Mouse (Mus musculus) neural tube, embryonic 15.5 days (tissue): ENCODE results near the gene Ajap1. TPM values are rescaled to one million over a fixed set of nuclear protein-coding genes. Genes with fewer than 3 reads are reported as not detected.

Experiments used
- ATAC-seq: fragments of 200-750 bp; cut with Nextera tagmentation; 2 replicates; pipeline ENCODE4 v1.8.0; 2017; ENCODE audit warnings: mild to moderate bottlenecking, moderate TSS enrichment, moderate library complexity; ENCODE audit not compliant: low FRiP score
- H3K27ac ChIP-seq: fragments of 300-500 bp; sonication (generic); replicated peaks from 2 replicates; pipeline ENCODE4 v1.5.1; 2015; ENCODE audit warnings: mild to moderate bottlenecking, inconsistent platforms
- H3K27me3 ChIP-seq: fragments of 300-500 bp; sonication (generic); replicated peaks from 2 replicates; pipeline ENCODE4 v1.6.1; 2015; ENCODE audit warnings: inconsistent platforms
- H3K36me3 ChIP-seq: fragments of 300-500 bp; sonication (generic); 2 replicates; pipeline ENCODE4 v1.6.1; 2015; ENCODE audit warnings: inconsistent platforms
- H3K4me1 ChIP-seq: fragments of 300-500 bp; sonication (generic); 2 replicates; pipeline ENCODE4 v1.6.1; 2015; ENCODE audit warnings: inconsistent platforms
- H3K4me2 ChIP-seq: fragments of 300-500 bp; sonication (generic); 2 replicates; pipeline ENCODE4 v1.6.1; 2015; ENCODE audit warnings: inconsistent platforms, mild to moderate bottlenecking, moderate library complexity
- H3K4me3 ChIP-seq: fragments of 300-500 bp; sonication (generic); replicated peaks from 2 replicates; pipeline ENCODE4 v1.5.1; 2015; ENCODE audit warnings: mild to moderate bottlenecking, inconsistent platforms
- H3K9ac ChIP-seq: fragments of 300-500 bp; sonication (generic); replicated peaks from 2 replicates; pipeline ENCODE4 v1.6.1; 2015; ENCODE audit warnings: mild to moderate bottlenecking, inconsistent platforms
- H3K9me3 ChIP-seq: fragments of 300-500 bp; sonication (generic); replicated peaks from 2 replicates; pipeline ENCODE4 v1.6.1; 2016; ENCODE audit warnings: inconsistent platforms
- WGBS: fragments of 180-500 bp; shearing (Covaris S2); methylation state at CpG from one replicate; pipeline ENCODE4 v1.1.7; 2015; ENCODE audit warnings: mixed read lengths; 5-methylcytosine and 5-hydroxymethylcytosine counted together
- polyA plus RNA-seq: library from polyadenylated mRNA; unstranded; fragments of >200 nt; fragmentation: Nextera tagmentation; extraction: Ambion mirVana; gene quantifications from 2 replicates; pipeline ENCODE4 v1.2.1, GENCODE M21; 2015

Gene Ajap1
- polyA plus RNA-seq, 1 experiment from 2014 or later = 26.5 TPM

GRCm38 (mm10) chr4:153442522-153442921 lies 40.1 kb downstream of the Ajap1 start:
- ATAC-seq = no peak
- WGBS = 49% methylated on average over 10 of the region's 10 CpGs
- Histone ChIP-seq H3K4me3 (no peak overlapping the region), H3K27me3 (no peaks in the 10 kb centered on the region), H3K27ac (no peak overlapping the region), H3K9ac (no peak overlapping the region), H3K9me3 (no peaks in the 10 kb centered on the region), H3K4me2 (no peak overlapping the region), H3K36me3 (no peaks in the 10 kb centered on the region), H3K4me1 (peaks cover 48% of the 10 kb centered on the region)

DNA sequence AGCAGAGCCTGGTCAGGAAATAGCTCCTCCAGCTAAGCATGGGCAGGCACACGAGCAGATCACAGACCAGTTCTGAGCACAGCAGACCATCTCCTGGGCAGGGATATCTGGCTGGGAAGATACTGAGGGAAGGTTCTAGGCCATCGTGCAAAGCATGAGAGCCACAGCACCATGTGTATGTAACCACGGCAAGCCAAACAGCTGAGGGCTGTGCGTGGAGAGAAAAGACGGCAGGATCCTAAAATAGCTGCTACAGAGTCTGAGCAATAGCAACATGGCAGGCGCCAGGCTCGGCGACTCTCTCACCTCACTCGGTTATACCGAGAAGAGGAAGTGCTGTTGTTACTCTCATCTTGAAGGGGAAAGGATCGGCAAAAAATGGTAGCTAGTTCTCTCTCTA lies 42.7 kb downstream of the Ajap1 start:
- no peak for ATAC-seq
- Histone ChIP-seq H3K36me3 (no peaks in the 10 kb centered on the region), H3K4me1 (peaks cover 63% of the 10 kb centered on the region), H3K27me3 (no peaks in the 10 kb centered on the region), H3K9me3 (no peaks in the 10 kb centered on the region), H3K27ac (peak overlapping the region; percentile 41), H3K4me3 (no peak overlapping the region), H3K9ac (no peak overlapping the region), H3K4me2 (no peak overlapping the region)
- 66% methylated on average over 11 of the region's 11 CpGs for WGBS

- 39% methylated on average over 12 of the region's 12 CpGs for WGBS
- no peak overlapping the region for H3K4me3 ChIP-seq
- no peak overlapping the region for H3K9ac ChIP-seq
- H3K27me3 ChIP-seq = no peaks in the 10 kb centered on the region
- H3K27ac ChIP-seq = no peak overlapping the region
- ATAC-seq = no peak
- H3K36me3 ChIP-seq = no peaks in the 10 kb centered on the region
- H3K9me3 ChIP-seq = no peaks in the 10 kb centered on the region
- H3K4me2 ChIP-seq = no peak overlapping the region
- H3K4me1 ChIP-seq = peaks cover 67% of the 10 kb centered on the region
Measured at GRCm38 (mm10) chr4:153439031-153439430, 43.6 kb downstream of the Ajap1 start.

DNA sequence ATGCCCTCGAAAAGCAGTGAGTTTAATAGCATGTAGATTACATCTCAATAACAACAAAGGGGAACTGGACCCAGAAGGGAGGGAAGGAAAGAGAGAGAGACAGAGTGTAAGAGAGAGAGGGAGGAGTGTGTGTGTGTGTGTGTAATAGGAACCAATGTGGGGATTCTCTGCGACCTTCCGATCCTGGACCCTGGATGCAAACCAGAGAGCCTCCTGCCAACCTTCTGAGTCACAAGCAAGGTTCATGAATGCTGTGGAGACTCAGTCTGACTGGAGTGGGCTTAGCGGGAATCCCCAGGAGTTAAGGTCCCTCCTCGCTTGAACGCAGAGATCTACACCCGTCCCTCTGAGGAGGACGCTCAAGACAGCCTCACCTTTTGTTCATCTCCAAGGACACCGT lies 45.4 kb downstream of the Ajap1 start:
- Histone ChIP-seq H3K9me3 (no peaks in the 10 kb centered on the region), H3K9ac (no peak overlapping the region), H3K4me3 (no peak overlapping the region), H3K4me1 (peaks cover 61% of the 10 kb centered on the region), H3K27ac (no peak overlapping the region; the same call in 1 of the 2 replicates), H3K27me3 (no peaks in the 10 kb centered on the region), H3K4me2 (no peak overlapping the region), H3K36me3 (peaks cover 3% of the 10 kb centered on the region; the same call in 1 of the 2 replicates)
- WGBS = 71% methylated on average over 9 of the region's 9 CpGs
- ATAC-seq = no peak

DNA sequence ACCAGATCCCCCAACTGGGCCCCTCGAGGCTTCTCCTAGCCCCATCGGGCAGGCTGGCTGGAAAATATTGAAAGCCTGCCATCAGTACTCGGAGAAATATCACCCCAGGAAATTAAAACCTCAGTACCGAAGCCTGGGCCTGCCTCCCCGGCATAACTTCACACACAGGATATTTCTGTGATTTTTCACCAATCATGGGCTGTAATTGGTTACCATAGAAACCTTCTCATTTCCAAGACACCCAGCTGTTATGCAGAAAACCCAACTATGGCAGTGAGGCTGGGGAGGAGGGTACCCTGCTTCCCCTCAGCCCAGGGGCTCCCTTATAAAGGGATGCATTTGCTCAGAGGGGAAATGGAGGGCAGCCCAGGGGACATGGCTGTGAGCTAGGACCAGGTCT lies 46.7 kb downstream of the Ajap1 start:
- H3K9me3 ChIP-seq = no peaks in the 10 kb centered on the region
- peak; percentile 37 for ATAC-seq
- no peak overlapping the region for H3K9ac ChIP-seq
- H3K4me3 ChIP-seq = no peak overlapping the region
- H3K27me3 ChIP-seq = no peaks in the 10 kb centered on the region
- H3K4me2 ChIP-seq = no peak overlapping the region
- peaks cover 11% of the 10 kb centered on the region; the same call in 1 of the 2 replicates for H3K36me3 ChIP-seq
- peaks cover 62% of the 10 kb centered on the region for H3K4me1 ChIP-seq
- WGBS = 35% methylated on average over 5 of the region's 5 CpGs
- H3K27ac ChIP-seq = peak overlapping the region; percentile 74

DNA sequence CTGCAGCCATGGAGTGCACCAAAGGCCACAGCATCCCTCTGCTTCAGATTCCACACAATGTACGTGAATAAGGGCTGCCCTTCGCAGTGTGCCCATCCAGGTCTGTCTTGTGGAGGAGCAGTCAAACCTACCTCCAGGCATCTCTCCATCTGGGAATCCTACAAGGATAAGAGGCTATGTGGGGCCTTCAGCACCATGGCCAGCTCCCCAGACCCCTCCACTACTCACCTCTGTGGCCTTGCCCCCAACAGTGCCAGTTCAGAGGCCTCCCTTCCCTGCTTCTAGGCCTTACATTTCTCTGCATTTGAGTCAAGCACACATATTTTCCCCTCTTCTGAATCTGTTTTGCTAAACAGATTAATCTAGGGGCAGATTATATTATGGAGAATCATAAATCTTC lies 52.6 kb downstream of the Ajap1 start:
- no peak overlapping the region for H3K9ac ChIP-seq
- no peak overlapping the region for H3K27ac ChIP-seq
- no peak overlapping the region for H3K4me2 ChIP-seq
- H3K36me3 ChIP-seq = peaks cover 25% of the 10 kb centered on the region
- WGBS = 96% methylated on average over 2 of the region's 2 CpGs
- peaks cover 47% of the 10 kb centered on the region for H3K4me1 ChIP-seq
- ATAC-seq = no peak
- H3K4me3 ChIP-seq = no peak overlapping the region
- no peaks in the 10 kb centered on the region for H3K27me3 ChIP-seq
- H3K9me3 ChIP-seq = no peaks in the 10 kb centered on the region

DNA sequence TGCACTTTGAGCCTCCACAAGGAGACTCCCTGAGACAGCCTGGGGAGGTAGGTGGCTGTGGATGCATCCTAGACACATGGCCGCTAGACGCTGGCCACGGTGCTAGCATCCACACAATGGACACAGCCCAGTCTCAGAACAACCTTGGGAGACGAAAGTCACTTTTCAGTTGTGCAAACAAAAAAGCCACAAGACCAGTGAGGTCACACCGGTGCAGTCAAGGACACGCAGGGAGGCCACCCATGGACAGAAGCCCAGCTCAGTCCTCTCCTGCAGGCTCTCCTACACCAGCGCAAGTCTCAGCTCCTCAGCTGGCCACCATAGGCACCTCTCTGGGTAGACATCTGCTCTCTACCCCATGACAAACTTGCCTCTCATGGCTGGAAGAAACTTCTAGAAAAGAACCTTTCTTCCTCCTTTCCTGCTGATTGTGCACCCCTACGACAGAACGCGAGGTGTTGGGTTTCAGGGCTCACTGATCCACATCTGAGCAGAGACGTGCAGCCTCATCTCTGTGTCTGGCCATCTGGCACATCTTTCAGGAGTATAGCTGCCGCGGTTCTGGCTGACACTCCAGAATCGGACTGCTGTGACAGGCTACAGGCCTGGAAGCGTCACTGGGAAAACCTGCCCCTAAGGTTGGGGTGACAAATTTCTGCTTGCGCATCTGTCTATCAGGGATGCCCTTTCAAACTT lies 56.5 kb downstream of the Ajap1 start:
- WGBS = 78% methylated on average over 16 of the region's 16 CpGs
- H3K36me3 ChIP-seq = peaks cover 16% of the 10 kb centered on the region
- H3K27me3 ChIP-seq = no peaks in the 10 kb centered on the region
- H3K27ac ChIP-seq = peak overlapping the region; percentile 75
- H3K4me3 ChIP-seq = no peak overlapping the region
- H3K4me2 ChIP-seq = no peak overlapping the region
- H3K9me3 ChIP-seq = no peaks in the 10 kb centered on the region
- no peak overlapping the region for H3K9ac ChIP-seq
- peaks cover 48% of the 10 kb centered on the region for H3K4me1 ChIP-seq
- ATAC-seq = no peak

- H3K4me2 ChIP-seq = no peak overlapping the region
- no peak overlapping the region for H3K4me3 ChIP-seq
- H3K36me3 ChIP-seq = no peaks in the 10 kb centered on the region
- H3K27ac ChIP-seq = no peak overlapping the region
- ATAC-seq = no peak; the same call in 1 of the 2 replicates
- no peaks in the 10 kb centered on the region for H3K9me3 ChIP-seq
- H3K27me3 ChIP-seq = no peaks in the 10 kb centered on the region
- peaks cover 61% of the 10 kb centered on the region for H3K4me1 ChIP-seq
- WGBS = 91% methylated on average over 10 of the region's 10 CpGs
- no peak overlapping the region for H3K9ac ChIP-seq
Measured at GRCm38 (mm10) chr4:153424324-153424723, 58.3 kb downstream of the Ajap1 start.

GRCm38 (mm10) chr4:153417926-153418325 lies 64.7 kb downstream of the Ajap1 start:
- H3K27me3 ChIP-seq = no peaks in the 10 kb centered on the region
- no peak overlapping the region for H3K4me3 ChIP-seq
- H3K27ac ChIP-seq = no peak overlapping the region
- WGBS = 5% methylated on average over 11 of the region's 12 CpGs
- H3K4me1 ChIP-seq = peaks cover 55% of the 10 kb centered on the region
- no peak overlapping the region for H3K9ac ChIP-seq
- no peaks in the 10 kb centered on the region for H3K9me3 ChIP-seq
- peak overlapping the region; percentile 50 for H3K4me2 ChIP-seq
- no peak for ATAC-seq
- H3K36me3 ChIP-seq = no peaks in the 10 kb centered on the region

DNA sequence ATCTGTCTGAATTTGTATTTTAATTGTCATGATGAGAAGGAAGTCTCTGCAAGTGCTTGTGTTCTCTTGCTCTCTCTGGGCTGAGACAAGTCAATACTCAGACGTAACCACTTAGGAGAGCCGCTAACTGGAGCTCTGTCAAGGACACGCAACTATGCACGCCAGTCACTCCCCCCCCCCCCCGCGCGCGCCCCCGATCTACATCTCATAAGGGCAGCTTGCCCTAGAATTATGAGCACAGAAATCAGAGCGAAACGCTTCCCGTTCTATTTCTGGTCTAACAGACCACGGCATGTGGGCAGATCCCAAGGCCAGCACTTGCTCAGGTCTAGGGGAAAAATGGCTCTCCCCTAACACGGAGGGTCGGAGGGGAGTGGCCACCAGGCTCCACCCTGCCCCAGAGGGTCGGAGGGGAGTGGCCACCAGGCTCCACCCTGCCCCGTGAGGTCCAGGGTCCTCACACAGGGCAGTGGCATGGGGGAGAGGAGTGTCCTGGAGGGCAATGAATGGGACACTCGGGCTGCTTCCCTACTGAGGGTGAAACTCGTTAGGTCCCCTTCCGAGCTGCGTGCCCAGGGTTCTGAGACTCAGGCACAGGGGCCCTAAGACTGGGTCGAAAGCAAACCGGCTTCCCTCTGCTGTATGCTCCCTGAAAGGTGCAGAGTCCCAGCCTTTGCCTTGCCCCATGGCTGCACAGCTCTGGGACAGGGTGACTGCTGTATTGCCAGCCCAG lies 65.3 kb downstream of the Ajap1 start:
- Histone ChIP-seq H3K4me2 (peak overlapping the region; percentile 50), H3K4me3 (peak overlapping the region; percentile 20), H3K27me3 (no peaks in the 10 kb centered on the region), H3K9me3 (no peaks in the 10 kb centered on the region), H3K27ac (no peak overlapping the region), H3K4me1 (peaks cover 60% of the 10 kb centered on the region), H3K9ac (no peak overlapping the region), H3K36me3 (no peaks in the 10 kb centered on the region)
- ATAC-seq = 0 out of 2 replicates have a peak, but pooled peaks have one; percentile 35
- 3% methylated on average over 23 of the region's 23 CpGs for WGBS

DNA sequence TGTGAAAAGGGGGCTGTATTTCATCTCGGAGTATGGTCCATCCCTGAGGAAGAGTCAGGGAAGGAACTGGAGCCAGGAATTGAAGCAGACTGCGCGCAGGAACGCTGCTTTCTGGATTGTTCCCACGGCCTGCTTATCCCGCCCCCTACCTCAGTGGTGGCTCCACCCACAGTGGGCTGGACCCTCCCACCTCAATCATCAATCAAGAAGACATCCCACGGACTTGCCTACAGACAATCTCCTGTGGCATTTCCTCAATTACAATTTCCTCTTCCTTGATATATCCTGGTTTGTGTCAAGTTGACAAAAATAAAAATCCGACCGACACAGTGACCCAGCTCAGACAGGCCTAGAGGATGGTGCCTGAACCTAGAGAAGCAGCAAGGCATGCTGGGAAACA lies 66.5 kb downstream of the Ajap1 start:
- ATAC-seq = no peak
- Histone ChIP-seq H3K4me2 (no peak overlapping the region), H3K4me3 (no peak overlapping the region), H3K27me3 (no peaks in the 10 kb centered on the region), H3K9ac (no peak overlapping the region), H3K4me1 (peaks cover 64% of the 10 kb centered on the region), H3K36me3 (no peaks in the 10 kb centered on the region), H3K9me3 (no peaks in the 10 kb centered on the region), H3K27ac (no peak overlapping the region)
- WGBS = 60% methylated on average over 9 of the region's 9 CpGs

DNA sequence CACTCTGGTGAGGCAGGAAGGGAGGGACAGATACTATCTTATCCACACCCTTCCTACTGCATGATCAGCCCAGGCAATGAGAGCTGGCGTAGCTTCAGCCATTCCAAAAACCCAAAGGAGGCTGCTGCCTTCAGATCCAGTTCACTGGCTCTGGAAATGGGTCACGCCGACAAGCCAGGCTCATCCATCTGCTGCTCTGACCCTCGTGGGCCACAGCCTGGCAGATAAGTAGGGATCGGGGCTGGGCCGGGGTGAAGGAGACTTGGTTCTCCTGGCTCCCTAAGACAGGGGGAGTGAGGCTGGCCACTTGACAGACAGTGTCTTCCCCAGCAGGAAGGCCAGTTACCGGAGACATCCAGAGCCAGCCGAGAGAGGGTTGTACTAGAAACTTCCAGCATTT lies 84.2 kb downstream of the Ajap1 start:
- Histone ChIP-seq H3K4me1 (peaks cover 18% of the 10 kb centered on the region; the same call in 1 of the 2 replicates), H3K9me3 (no peaks in the 10 kb centered on the region), H3K27me3 (no peaks in the 10 kb centered on the region), H3K9ac (no peak overlapping the region), H3K4me3 (no peak overlapping the region), H3K27ac (no peak overlapping the region), H3K36me3 (no peaks in the 10 kb centered on the region), H3K4me2 (no peak overlapping the region)
- WGBS = 83% methylated on average over 8 of the region's 8 CpGs
- ATAC-seq = no peak
